Mouse (Mus musculus) right cerebral cortex, adult 2 months (tissue): Measurements from ENCODE around the gene Muc5ac.
"Not testable (repeated sequence)": the region's sequence is repeated elsewhere in the genome, so short reads cannot be mapped to it uniquely, and the experiment has no call there.

Experiments used
- DNase-seq, 2 experiments: peaks; one replicate each; pipeline ENCODE4 v3.0.0; 2021 to 2022; ENCODE audit warnings: low spot score in 2 of 2

Gene Muc5ac

GRCm38 (mm10) chr7:141788677-141789452 is at the start of gene Muc5ac:
Gene Muc5ac (plus strand): TSS chr7:141788972.
- DNase-seq: no peak

DNA sequence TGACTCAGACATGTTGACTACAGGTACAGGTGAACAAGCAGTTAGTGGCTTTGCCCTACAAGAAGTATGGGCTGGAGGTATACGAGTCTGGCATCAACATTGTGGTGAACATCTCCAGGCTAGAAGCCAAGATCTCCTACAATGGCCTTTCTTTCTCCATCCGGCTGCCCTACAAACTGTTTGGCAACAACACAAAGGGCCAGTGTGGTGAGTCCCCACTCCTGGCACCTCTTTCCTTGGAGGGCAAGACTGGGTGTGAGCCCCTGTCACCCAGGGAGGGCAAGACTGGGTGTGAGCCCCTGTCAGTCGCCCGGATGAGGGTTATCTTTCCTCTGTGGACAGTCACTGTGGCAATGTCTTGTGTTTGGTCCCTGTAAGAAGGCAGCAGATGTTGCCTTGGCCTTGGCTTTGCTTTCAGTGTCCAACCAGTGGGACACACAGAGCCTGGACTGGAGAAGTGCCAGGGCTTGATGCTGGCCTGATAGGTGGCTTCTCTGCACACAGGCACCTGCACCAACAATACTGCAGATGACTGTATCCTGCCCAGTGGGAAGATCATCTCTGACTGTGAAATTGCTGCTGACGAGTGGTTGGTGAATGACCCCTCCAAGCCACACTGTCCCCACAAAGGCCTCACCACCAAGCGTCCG is 41.2 kb upstream of the Muc5ac start:
- DNase-seq: no peak

DNA sequence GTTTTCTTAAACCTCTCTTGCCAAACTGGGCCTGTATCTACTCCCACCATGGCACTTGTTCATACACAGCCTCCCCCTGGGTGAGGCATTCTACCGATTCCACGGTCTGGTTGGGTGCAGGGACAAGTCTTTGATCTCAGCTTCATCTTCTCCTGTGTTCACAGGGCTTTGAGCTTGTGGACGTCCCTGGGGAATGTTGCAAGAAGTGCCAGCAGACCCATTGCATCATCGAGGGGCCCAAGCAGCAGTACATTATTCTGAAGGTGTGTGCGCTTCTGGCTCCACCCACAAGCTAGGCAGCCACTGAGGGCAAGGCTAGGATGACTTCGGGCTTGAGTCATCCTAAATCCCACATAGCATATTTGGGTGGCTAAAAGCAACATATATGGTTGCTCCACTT is 36.3 kb upstream of the Muc5ac start:
- DNase-seq: no peak

DNA sequence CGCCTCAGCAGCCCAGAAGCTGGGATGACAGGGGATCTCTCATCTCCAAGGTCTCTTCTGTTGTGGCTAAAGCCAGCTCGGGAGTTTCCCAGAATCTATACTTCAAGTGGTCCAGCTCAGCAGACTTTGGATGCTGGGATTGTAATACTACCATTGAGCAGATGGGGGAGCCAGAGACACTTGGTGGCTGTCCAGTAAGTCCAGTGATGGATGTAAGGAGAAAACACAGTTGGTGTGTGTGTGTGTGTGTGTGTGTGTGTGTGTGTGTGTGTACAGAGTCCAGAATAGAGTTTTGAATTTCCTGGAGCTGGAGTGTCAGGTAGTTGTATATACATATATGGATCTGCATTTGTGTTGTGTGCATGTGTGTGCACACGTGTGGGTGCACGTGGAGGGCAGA is 32.9 kb upstream of the Muc5ac start:
- DNase-seq: peak; percentile 89 to 92

DNA sequence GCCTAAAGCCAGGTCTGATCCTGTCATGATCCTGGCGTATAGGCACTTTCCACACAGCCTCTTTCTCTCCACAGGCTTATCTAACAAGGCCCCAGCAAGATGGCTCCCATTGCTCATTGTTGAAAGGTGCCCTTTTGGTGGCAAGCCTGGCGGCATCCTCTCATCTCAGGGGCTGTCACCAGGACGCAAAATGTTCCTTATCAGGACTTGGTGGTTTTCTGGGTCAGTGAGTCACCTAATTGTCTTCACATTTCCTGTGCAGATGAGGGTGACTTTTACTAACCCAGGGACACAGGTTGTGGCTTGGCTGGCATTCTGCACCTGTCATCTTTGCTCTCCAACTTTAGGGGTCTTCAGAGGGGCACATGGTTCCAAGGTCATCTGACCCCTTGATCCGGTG is 30.5 kb upstream of the Muc5ac start:
- DNase-seq: no peak

GRCm38 (mm10) chr7:141770521-141770920 is 18.3 kb upstream of the Muc5ac start:
- no peak for DNase-seq

- DNase-seq: no peak
These were observed 17.8 kb upstream of the Muc5ac start for GRCm38 (mm10) chr7:141770988-141771387.

- no peak for DNase-seq
These were observed 16.7 kb upstream of the Muc5ac start for GRCm38 (mm10) chr7:141772058-141772557.

DNA sequence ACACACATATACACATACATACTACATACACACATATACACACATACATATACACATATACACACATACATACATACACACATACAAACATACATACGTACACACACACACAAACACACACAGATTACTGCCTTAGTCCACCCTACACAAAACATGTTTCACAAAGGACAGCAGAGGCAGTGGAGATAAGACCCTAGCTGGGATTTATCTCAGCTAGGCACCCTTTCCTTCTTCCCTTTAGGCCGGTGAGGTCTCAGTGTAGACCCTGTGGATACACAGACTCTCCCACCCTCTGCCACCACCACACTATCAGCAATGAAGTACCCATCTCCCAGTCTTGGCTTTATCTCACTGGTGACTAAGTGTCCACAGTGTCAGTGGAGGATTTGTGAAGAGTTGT is 13.9 kb upstream of the Muc5ac start:
- DNase-seq: no peak

GRCm38 (mm10) chr7:141776199-141776598 is 12.6 kb upstream of the Muc5ac start:
- no peak for DNase-seq

DNA sequence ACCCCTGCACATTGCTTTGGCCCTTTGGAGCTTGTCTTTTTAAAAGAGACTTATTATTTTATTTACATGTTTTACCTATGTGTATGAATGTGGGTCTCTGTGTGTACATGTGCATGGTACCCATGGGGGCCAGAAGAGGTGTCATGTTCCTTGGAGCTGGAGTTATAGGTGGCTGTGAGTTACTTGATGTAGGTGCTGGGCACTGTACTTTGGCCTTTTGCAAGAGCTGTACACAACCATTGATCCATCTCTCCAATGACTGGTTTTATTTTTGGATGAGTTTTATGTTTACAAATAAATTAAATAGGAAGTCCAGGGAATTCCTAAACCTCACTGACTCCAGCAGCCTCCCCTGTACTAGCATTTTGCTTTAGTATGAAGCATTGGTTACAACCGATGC is 5.5 kb downstream of the Muc5ac start:
- DNase-seq: no peak

GRCm38 (mm10) chr7:141803206-141803605 is 14.4 kb downstream of the Muc5ac start:
- peak in 1 of 2 experiments; percentile 24 for DNase-seq

GRCm38 (mm10) chr7:141805384-141805783 is 16.6 kb downstream of the Muc5ac start:
- DNase-seq: peak; percentile 71 to 73

DNA sequence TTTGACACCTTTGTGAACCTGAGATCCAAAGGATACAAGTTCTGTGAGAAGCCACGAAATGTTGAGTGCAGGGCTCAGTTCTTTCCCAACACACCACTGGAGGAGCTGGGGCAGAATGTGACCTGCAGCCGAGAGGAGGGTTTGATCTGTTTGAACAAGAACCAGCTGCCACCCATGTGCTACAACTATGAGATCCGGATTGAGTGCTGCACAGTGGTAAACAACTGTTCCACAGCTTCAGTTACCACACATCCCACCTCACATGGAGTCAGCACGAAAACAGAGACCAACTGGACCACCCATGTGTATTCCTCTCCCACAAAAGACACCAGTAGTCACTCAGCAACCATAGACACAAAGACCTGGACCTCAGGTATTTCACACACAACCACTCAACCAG is 19.1 kb downstream of the Muc5ac start:
- DNase-seq: not testable (repeated sequence)

GRCm38 (mm10) chr7:141809933-141810332 is 21.2 kb downstream of the Muc5ac start:
- not testable (repeated sequence) for DNase-seq

DNA sequence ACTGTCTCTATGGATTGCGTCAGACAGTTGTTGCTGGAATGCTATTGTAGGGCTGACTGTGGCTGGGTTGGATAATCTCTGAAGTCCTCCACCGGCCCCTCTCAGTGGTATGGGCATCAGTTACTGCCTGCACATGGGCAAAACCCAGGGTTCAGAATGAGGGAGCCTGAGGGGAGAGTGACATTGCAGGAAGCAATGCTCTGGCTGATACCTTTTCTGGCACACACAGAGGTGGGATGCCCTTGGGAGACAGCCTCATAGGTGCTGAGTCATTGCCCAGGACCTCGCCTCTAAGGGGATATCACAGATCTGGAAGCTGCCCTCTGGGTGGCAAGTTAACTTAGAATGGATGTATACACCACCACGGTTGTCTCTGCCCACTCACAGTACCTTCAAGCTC is 24.5 kb downstream of the Muc5ac start:
- no peak for DNase-seq

GRCm38 (mm10) chr7:141815361-141815760 is 26.6 kb downstream of the Muc5ac start:
- no peak for DNase-seq

DNA sequence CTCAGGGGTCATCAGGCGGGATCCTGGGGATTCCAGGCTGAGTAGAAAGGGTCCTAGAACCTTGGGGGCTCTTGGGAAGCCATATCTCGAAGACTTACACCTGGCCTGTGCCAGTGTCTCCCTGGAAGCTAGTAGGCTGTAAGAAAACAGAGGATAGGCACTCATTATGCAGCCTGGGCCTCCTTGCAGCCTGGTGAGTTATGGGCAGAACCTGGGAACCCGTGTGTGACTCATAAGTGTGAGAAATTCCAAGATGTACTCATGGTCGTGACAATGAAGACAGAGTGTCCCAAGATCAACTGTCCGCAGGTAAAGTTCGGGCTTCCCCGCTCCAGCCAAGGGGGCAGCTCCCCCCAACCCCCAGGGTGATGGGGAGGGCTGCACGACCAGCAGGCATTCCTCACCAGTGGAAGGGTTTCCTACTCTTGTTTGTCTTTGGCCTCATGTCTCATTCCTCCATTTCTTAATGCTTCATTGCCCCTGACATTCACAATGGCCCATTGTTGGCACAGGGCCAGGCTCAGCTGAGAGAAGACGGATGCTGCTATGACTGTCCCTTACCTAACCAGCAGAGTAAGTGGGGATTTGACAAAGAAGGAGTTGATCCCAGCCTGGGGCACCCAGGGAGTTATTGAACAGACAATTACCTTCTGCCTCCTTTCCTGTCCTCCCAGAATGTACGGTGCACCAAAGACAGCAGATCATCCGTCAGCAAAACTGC is 28.7 kb downstream of the Muc5ac start:
- DNase-seq: no peak

GRCm38 (mm10) chr7:141818267-141818666 is 29.5 kb downstream of the Muc5ac start:
- DNase-seq: no peak

GRCm38 (mm10) chr7:141822582-141823261 is 34.0 kb downstream of the Muc5ac start:
- DNase-seq: no peak

DNA sequence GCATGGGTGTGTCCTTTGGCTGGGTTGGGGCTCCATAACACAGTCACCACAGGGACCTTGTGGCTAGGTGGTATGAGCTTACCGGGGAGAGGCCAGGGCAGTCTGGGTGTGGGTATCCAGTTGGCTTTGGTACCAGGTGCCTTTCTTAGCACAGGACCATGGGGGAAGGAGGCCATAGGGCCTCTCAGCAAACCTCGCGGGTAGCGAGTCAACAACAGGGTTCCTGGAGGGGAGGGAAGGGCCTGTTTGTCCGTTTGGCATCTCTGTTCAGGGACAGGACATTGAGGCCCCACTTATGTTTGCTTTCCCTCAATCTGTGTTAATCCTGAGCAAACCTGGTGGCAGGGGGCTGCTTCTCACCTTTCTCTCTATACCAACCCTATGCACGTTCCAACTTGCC is 34.9 kb downstream of the Muc5ac start:
- no peak for DNase-seq

- DNase-seq: no peak
These were observed 35.6 kb downstream of the Muc5ac start for GRCm38 (mm10) chr7:141824398-141824797.
